Mouse (Mus musculus): Measurements from ENCODE around the gene Prss36. TPM values are rescaled to one million over a fixed set of nuclear protein-coding genes. Genes with fewer than 3 reads are reported as not detected.

Prss36 gene
- total and polyA plus RNA-seq, 3 experiments = 1.7 to 5.1 TPM; not detected in 1

DNA sequence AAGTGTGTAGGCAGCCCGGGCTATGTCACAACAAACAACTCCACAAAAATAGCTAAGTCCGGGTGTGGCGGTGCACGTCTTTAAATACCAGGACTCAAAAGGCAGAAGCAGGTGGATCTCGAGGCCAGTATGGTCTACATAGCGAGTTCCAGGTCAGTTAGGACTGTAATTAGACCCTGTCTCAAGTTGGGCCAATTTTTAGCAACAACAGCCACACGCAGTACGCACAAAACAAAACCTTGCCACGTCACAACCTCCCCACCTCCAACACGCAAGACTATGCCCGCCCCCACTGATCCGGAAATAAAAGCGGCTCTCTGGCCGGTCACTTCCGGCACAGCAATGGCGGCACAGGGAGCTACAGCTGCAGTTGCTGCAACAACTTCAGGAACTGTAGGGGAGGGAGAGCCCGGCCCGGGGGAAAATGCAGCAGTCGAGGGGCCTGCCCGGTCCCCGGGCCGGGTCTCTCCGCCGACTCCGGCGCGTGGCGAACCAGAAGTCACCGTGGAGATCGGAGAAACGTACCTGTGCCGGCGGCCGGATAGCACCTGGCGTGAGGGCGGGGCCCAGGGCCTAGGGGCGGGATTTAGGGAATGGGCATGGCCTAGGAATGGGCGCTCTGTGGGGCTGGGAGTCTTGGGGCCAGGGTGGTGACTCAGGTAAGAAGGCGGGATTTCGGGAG, 34.2 kb downstream of the Prss36 start, which contains the start of gene Kat8 (continued):
- TF ChIP-seq TAL1 (IDR thresholded peaks at IDR 0.05; ENCODE audit: low read length) (no peak), CHD1 (IDR thresholded peaks at IDR 0.05; ENCODE audit: low read depth, low read length) (no peak), MAFK (IDR thresholded peaks at IDR 0.05; ENCODE audit: borderline replicate concordance, low read depth, low read length) (no peak), ZMIZ1 (IDR thresholded peaks at IDR 0.05; ENCODE audit: low read depth, low read length) (peak; percentile 81; the same call in 1 of the 2 replicates), TCF12 (IDR thresholded peaks at IDR 0.05; ENCODE audit: low read depth, low read length) (peak; percentile 66), MYB (IDR thresholded peaks at IDR 0.05; ENCODE audit: low read depth, low read length) (no peak), ELF1 (IDR thresholded peaks at IDR 0.05; ENCODE audit: low read depth, low read length) (peak; percentile 81), POLR2AphosphoS2 (IDR thresholded peaks at IDR 0.05; ENCODE audit: low read length) (peak; percentile 97), ETS1 (IDR thresholded peaks at IDR 0.05; ENCODE audit: low read depth, low read length) (0 out of 2 replicates have a peak, but pooled peaks have one; percentile 29), UBTF (IDR thresholded peaks at IDR 0.05; ENCODE audit: borderline replicate concordance, insufficient read depth, low read depth, low read length) (no peak), KAT2A (conservative IDR thresholded peaks at IDR 0.05; ENCODE audit: low read depth, low read length) (peak; percentile 82; the same call in 1 of the 2 replicates), SIN3A (IDR thresholded peaks at IDR 0.05; ENCODE audit: low read length) (peak; percentile 66)

DNA sequence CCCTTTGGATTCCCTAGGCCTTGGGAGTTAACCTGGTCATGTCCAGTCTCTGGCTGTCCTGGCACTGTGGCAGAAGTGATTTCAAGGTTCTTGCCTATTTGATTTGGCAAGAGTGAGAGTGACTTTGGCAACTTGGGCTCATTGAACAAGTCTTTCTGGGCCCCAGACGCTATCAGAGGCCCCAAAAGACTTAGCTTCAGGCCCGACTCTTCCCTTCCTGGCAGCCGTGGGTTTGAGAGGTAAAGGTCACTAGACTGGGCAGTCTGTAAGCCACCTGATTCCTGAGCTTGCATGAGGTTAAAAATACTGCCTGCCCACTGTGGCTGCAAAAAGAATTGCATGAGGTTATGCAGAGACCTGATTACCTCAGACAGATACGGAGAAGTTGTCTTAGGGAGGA, 37.9 kb downstream of the Prss36 start:
- no peak for TF ChIP-seq ZKSCAN1 (IDR thresholded peaks at IDR 0.05; ENCODE audit: low read depth, low read length)
- TF ChIP-seq USF2 (IDR thresholded peaks at IDR 0.05; ENCODE audit: borderline replicate concordance in 1 of 2, insufficient read depth in 1 of 2, low read depth in 1 of 2, low read length in 2 of 2) = no peak
- TF ChIP-seq GABPA (IDR thresholded peaks at IDR 0.05; ENCODE audit: low read depth, low read length) = no peak
- TF ChIP-seq POLR2AphosphoS2 (IDR thresholded peaks at IDR 0.05; ENCODE audit: low read length) = no peak
- TF ChIP-seq NELFE (IDR thresholded peaks at IDR 0.05; ENCODE audit: low read depth, low read length) = no peak
- no peak for TF ChIP-seq ETS1 (IDR thresholded peaks at IDR 0.05; ENCODE audit: low read depth, low read length)
- TF ChIP-seq TBP (IDR thresholded peaks at IDR 0.05; ENCODE audit: low read depth, low read length) = no peak
- TF ChIP-seq POLR2AphosphoS5 (IDR thresholded peaks at IDR 0.05; ENCODE audit: borderline replicate concordance, low read depth, low read length) = no peak
- H3K9ac ChIP-seq (ENCODE audit: control insufficient read depth, low read depth, low read length, poor library complexity, severe bottlenecking) = no peak overlapping the region
- no peaks in the 10 kb centered on the region for H3K27me3 ChIP-seq (ENCODE audit: control insufficient read depth in 1 of 2, insufficient read depth in 2 of 2, low read length in 2 of 2)
- H3K4me3 ChIP-seq (ENCODE audit: control insufficient read depth in 1 of 2, insufficient read depth in 1 of 2, low read depth in 2 of 2, low read length in 2 of 2) = no peak overlapping the region
- H3K27ac ChIP-seq (ENCODE audit: control insufficient read depth, low read depth, low read length) = no peak overlapping the region
- no peak for DNase-seq (ENCODE audit: low read depth, low spot score)
- no peaks in the 10 kb centered on the region for H3K9me3 ChIP-seq (replicated peaks; ENCODE audit: insufficient read depth, low read length)
- peaks cover 9% of the 10 kb centered on the region for H3K79me2 ChIP-seq (ENCODE audit: control insufficient read depth, insufficient read depth, low read length, poor library complexity)
- H3K36me3 ChIP-seq (ENCODE audit: control insufficient read depth in 1 of 2, insufficient read depth in 2 of 2, low read length in 2 of 2) = peaks cover 0 to 4% of the 10 kb centered on the region in 2 experiments; a peak in 2 of 4 replicates
- H3K4me1 ChIP-seq (ENCODE audit: control insufficient read depth in 1 of 2, insufficient read depth in 2 of 2, low read length in 2 of 2) = peaks cover 2 to 13% of the 10 kb centered on the region in 2 experiments; a peak in 2 of 4 replicates

Data from MEL (cell line).